Mouse (Mus musculus) gastrocnemius, postnatal 10 days (tissue): ENCODE measurements at regions not wholly inside any gene's neighbourhood (a gene's known extent, or its start where the extent isn't known, plus 50 kb on each side); places are given as distances from the start of the nearest gene placed in this dataset.

Source experiments
- DNase-seq: peaks from one replicate; pipeline ENCODE4 v3.0.0; 2021; ENCODE audit warnings: mixed read lengths

DNA sequence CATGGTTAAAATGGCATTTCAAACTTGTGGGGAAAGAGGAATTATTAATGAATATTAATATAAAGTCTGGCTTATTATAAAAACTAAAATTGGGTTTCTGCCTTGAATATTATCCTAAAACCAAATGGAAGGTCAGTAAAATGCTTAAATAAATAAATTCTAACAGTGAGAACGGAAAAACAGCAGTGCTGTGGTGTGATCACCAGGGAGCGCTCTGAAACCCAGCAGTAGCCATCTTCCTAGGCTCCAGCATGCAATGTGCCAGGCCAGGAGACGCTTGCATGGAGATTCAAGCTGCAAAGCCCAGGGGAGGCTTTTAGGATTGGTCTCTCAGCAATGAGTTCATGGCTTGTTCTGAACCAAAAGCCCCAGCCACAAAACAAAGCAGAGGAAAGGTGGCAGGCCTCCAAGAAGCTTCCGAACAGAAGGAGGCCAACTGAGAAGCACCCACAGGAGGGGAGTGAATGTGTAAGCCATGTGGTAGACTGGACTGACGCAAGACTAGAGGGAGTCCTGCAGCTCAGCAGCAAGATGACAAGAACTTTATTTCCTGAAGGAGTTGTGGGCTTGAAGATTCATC, 52.3 kb upstream of the Bace2 start:
- DNase-seq, result peak; percentile 56
